Mouse (Mus musculus) adrenal gland (tissue): Measurements from ENCODE around the gene Paqr3.

Source experiments
- intact Hi-C: fragments of 180-260 bp; cut with DNase I; formaldehyde crosslinking; loops from one replicate; pipeline ENCODE4 v1.15.1; 2025
- long read RNA-seq, 2 experiments: library from polyadenylated mRNA; unstranded; transcript quantifications; one replicate each; pipeline ENCODE4 v2.0.0; 2020; ENCODE audit warnings: borderline replicate concordance in 1 of 2; ENCODE audit not compliant: insufficient replicate concordance in 1 of 2

Paqr3 gene
- long read RNA-seq, experiment 1, partial matches to known transcripts: 0 of 14 reads
- long read RNA-seq, experiment 1, other reads (novel, unspliced or antisense): 14 of 14 reads
- long read RNA-seq, experiment 2, partial matches to known transcripts: 0 of 10 reads
- long read RNA-seq, experiment 2, other reads (novel, unspliced or antisense): 10 of 10 reads

DNA sequence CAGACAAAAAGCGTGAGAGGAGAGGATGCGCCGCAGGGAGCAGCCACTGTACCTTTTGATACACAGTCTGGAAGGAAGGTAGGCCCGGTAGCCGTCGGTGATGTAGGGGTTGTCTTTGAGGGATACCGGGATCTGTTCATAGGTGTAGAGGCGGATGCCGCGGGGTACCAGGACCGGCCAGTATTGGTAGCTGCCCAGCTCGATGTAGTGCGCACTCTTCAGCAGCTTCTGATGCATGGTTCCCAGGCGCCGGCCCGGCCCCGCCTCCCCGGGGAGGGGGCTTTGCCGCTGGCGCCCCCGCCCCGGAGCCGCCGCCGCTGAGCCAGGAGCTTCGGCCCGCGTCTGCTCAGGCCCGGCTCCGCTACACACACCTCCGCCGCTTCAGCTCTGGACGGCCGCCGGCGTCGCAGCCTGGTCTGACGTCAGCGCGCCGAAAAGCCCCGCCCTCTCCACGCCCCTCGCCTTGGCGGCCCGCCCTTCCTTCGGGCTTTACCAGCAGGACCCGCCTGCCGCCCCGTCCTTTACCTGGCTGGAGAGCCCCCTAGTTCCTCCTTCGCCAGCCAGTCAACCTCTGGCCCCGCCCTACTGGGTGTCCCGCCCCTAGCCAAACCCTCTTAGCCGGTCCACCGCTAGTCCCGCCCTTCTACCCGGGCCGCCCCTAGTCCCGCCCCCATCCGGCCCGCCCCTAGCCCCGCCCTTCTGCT is at the start of gene Paqr3:
Gene Paqr3 (minus strand): TSS at position 390 of the 704 bp plus-strand sequence.
- intact Hi-C loops: no loop called here

DNA sequence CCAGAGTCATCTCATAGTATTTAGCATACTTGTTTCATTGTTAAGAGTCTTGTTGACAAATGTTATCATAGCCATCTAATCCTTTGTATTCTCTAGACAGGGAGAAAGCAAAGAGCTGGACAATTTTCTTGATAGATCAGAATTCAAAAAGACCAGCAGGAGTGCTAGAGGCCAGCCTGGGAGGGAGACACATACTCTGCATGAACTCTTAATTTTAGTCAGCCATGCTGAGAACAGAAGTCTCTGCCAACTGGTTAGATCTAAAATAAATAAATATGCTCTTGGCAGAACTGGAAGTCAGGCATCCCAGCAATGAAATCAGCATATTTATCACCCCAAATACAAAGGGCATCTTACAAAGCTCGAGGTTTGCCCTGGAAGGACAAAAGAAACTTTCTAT is 43.3 kb upstream of the Paqr3 start:
- intact Hi-C loops: no loop called here

DNA sequence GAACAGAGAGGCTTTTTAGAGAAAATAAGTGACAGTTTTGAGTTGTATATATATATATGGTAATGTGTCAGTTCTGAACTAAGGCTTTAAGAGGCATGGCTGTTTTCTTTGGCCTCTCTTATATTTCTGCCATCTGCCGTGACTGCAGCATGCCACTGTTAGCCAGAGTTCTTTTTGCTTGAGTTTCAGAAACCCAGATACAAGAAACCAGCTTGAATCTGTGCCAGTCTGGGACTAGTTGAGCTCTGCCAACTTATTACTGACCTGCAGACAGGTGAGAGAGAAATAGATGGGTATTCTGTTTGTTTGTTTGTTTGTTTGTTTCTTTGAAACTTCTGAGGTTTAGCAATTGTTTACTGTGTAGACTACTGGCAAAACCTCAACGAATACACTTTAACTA is 23.9 kb upstream of the Paqr3 start:
- intact Hi-C loops: no loop called here

DNA sequence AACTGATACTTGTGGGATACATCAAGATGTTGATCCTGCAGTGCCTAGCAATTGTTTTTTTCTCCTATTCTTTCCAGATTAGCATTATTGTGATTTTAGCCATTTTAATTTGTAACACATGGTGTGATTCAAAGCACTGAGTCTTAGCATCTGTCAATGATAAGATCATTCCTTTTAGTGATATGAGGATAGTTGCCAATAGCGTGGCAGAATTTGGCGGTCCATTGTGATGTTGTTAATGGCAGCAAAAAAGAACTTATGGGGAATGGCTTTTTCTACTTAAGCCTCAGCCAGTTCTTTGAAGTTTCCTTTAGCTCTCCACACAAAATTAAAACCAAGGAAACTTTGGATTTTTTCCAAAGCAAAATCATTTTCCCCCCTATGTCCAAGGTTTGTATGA is 18.2 kb upstream of the Paqr3 start:
- intact Hi-C loops: loop anchor here (10.0 kb wide), 2 partner anchors 1065 to 1735 kb away; no protein-coding TSS in a partner anchor

DNA sequence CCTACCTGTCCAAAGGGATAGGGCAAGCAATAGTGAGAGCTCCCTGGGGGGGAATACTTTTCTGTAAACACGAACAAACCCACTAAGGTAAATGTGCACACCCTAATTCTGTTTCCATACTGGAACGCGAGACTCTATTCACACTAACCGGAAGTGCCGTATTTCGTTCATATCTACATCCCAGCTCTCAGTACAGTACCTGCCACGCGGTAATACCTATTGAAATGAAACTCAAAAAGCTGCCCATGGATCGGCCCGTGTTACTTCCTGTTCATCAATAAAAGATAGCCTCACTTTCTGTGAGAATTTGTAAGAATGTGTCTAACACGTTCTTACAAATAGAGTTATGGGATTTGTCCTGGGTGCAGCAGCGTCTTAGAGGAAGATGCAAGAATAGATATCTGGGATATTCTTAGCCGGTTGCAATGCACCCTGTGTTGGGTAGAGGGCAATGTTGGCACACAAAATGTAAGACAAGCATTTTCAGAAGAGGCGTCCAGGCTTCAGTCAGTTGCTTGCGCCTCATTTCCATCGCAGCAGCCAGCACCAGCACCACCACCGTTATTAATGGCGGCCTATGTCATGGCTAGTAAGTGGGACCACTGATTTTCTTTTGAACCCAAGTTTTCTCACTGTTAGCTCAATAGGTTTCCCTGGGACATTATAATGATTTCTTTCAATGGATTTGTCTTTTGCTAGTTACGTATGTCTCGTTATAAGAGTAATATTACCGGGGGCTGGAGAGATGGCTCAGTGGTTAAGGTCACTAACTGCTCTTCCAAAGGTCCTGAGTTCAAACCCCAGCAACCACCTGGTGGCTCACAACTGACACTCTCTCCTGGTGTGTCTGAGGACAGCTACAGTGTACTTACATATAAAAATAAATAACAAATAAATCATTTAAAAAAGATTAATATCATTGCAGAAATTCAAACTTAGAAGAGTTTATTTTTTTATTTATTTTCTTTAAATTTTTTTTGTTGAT is 17.1 kb upstream of the Paqr3 start:
- intact Hi-C loops: loop anchor here (10.0 kb wide), 2 partner anchors 1066 to 1736 kb away; no protein-coding TSS in a partner anchor

DNA sequence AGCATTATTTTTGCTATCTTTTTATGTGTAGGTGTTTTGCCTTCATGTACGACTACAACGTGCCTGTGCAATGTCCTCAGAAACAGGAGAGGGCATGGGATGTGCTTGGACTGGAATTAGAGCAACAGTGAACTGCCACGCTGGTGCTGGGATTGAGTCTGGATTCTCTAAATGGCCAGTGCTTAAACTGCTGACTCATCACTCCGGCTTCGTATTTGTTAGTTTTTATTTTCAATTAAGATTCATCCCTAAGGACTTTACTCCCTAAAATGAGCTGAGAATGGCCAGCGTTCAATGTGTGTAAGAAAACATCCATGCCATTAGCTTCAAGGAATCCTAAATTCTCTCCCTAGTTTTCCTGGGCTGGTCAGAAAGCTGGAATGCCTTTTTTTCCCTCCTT is 15.9 kb upstream of the Paqr3 start:
- intact Hi-C loops: loop anchor here (10.0 kb wide), 2 partner anchors 1068 to 1738 kb away; no protein-coding TSS in a partner anchor

DNA sequence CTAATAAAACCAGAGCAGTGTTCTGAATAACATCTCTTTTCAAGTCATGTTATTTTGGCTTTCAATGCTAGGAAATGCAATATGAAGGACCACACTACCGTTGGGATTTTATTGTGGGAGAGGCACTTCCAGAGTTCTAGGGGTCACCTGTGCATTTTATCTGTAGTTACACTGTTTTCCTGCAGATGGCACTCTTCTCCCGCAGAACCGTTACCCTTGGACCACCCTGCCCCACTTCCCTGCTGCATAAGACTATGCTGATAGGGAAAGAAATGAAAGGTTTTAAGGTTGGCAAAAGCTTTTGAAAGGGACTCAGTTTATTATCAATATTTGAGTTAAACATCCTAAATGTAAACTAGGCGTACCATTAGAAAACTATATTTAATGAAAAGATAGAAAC is 14.6 kb upstream of the Paqr3 start:
- intact Hi-C loops: loop anchor here (10.0 kb wide), 2 partner anchors 1069 to 1739 kb away; no protein-coding TSS in a partner anchor

DNA sequence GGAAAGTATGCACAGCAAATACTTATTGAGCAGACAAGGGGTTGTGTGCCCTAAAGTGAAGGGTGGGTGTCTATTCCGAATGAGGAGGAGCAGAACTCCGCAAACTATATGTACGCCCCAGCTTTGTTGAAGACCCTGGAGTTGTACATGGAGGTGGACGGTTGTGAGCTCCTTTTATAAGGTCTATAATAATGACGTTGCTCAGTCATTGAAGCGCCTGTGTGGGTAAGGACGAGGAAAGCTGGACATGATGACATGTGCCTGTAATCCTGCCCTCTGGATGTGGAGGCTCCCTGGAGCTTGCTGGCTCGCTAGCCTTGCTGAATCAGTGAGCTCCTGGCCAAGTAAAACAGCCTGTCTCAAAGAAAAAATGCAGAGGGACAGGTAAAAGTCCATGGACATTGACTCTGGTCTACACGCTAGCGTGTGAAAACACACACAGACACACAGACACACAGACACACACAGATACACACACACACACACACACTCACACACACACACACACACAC is 14.1 kb upstream of the Paqr3 start:
- intact Hi-C loops: loop anchor here (10.0 kb wide), 2 partner anchors 1069 to 1739 kb away; no protein-coding TSS in a partner anchor

DNA sequence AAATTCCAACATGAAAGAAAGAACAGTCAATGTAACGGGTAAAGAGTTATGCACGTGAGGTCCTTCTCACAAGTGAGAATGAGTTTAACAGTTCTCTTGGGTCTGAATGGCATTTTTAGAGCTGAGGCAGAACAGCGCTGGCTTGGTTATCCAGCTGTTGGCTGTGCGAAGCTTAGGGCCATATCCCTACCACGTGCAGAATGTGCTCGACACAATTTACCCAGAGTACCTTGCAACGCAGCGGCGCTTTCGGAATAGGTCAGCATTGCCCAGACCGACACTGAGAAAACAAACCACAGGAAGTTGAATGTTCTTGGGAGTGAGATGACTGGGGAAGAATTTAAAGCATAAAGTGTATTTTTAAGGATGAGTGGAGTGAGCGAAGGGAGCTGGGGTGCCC is 13.6 kb upstream of the Paqr3 start:
- intact Hi-C loops: loop anchor here (10.0 kb wide), 2 partner anchors 1070 to 1740 kb away; no protein-coding TSS in a partner anchor

DNA sequence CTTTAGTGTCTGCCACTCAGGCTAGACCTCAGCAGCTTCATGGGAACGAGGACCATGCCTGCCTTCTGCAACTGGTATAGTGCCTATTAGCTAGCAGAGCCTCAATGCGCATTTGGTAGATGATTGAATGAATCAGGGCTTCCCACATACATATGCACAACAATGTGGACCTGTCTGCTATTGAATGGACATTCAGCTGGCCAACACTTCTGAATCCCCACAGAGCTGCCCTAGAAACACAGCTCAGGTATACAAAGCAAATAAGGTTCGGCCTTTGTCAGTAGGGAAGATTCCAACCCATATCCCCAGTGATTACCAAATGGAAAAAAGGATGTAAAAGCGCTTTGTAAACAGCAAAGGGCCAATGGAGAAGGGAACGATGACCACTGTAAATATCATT is 699 bp downstream of the Paqr3 start:
- intact Hi-C loops: no loop called here

DNA sequence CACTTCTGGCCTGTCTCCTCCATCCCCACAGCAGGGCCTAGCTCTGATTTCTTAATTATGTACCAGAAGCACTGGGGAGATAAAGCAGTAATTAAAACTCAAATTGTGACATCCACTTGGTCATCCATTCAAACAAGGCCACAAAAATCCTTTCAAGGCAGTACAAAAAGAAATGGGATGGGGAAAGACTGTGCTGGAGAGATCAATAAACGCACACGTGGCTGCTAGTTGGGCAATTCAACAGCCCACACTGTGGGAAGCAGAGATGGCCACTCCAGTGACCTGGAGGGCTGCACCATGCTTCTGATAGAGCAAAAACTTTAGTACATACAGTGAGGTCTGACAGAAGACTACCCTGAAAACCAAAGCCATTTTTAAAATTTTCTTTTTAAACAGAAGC is 1.3 kb downstream of the Paqr3 start:
- intact Hi-C loops: no loop called here

DNA sequence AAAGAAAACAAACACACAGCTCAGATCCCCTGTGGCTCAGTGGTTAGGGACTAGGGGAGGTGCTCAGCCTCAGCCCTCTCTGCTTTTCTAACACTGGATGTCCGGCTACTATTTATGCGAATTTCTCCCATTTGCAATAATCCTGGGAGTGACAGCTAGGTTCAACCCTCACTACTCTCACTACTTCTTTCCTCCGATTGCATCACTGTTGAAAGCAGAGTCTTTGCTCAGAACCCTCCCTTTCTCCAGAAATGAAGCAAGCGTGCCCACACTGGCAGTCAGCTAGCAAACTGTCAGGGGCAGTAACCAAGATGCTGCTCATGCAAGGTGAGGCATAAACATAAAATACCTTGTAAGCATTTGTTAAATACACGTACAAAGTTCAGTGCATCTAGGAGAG is 3.1 kb downstream of the Paqr3 start:
- intact Hi-C loops: no loop called here

DNA sequence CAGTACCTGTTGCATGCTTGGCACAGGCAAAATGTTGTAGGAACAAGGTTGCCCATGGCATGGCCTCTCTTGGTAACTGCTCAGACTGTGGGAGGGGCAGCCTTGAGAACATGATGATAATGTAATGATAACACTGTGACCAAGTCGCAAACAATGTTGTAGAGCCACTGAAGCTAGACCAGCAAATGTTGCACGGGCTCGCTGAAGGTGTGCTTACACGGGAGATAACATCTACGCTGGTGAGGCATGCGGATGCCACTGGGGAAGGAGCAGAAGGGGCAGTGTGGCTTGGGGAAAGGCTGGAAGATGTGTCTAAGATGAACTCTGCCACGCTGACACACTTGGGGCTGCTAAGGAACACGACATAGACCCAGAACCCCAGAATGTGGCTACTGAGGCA is 11.4 kb downstream of the Paqr3 start:
- intact Hi-C loops: no loop called here

DNA sequence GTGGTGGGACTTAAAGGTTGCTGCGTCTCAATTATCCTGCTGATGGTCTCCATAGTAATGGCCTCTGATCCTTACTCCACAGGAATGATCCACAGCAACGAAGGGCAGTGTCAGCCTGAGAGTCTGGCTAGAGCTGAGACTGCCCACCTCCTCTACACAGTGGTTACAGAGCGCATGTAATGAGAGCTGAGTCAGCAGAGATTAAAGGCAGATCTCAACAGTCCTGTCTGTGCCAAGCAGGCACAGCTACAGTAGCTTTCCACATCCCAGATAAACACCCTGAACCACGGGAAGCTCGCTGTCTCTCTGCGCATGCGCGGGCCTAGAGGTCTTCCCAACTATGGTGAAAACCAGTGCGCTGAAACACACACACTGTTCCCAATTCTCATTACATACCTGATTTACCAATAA is 13.8 kb downstream of the Paqr3 start:
- intact Hi-C loops: no loop called here

DNA sequence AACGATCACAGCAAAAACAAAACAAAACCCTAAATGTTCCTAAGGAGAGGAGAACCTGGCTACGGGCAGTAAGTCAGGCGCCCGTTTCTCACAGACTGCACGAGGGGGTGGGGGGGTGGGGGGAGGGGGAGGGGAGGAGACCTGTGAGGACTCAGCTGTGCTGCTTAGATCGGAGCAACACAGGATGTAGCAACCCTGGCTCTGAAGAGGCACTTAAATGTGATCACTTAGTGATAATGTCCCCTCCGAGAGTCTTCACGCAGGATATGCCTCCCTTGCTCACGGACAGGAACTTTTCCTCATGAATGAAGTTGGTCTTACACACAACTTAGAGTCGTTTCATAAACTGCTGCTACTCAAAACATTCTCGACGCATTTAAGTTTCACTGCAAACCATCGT is 16.1 kb downstream of the Paqr3 start:
- intact Hi-C loops: no loop called here

DNA sequence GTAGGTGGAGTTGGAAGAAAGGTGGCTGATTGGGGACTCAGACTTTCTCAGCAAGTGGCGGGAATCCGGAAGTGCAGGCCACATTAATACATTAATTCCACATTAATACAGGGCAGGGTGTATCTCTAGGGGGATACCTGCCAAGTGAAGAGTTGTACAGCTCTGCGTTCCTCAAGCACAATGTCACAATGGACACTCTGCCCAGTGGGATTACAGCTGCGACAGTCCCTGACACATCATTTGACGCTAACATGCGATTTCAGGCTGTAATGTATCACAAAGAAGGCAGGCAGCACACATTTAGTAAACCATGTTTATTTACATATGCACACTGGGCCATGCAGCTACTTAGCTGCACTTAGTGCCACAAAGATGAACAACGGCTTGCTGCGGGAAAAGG is 18.4 kb downstream of the Paqr3 start:
- intact Hi-C loops: no loop called here

DNA sequence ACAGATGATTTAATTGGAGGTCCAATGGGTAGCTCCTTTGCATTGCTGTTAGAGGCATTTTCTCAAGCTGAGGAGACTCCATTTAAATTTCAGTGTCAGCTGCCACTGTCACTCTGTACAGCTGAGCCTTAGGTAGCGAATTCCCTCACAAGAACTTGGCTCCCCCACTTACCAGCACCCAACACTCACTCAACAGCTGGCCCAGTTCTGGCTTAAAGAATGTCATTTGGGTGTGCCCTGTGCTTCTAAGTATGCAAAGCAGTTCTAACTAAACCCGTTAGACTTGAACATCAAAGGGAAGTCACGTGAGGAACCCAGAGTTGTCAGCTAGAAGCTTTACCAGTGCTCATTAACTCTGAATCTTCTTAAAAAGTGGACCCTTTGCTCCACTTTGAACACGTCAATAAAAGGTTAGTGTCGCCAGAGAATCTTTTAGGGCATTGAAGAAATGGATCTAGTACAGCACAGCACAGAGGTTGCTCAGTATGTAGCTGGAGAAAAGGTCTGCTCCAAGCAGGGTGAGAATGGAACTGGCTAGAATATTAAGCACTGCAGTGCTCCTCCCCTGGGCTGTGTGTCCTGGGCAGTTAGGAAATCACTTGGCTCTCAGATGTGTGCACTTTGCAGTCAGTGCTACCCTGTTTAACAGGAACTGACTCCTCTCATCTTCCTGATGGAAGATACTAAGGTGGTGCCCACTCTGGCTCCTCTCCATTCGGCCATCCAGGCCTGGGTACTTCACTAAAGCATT is 21.2 kb downstream of the Paqr3 start:
- intact Hi-C loops: no loop called here

DNA sequence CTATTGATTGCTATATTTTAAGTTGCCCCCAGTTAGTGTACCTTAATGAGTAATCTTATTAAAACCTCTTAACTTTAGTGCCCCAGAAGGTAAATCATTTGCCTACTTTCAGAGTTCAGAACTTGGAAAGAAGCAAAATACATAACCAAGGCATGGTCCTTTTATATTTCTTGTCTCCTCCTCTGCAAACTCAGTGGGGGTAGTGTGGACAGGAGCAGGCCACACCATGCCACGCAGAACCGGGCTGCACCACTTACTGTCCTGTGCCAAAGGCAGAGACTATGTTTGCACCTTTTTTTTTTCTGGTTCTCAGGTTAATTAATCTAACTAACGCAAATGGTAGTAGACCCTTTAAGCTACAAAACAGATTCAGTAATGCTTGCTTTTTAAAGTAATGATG is 22.0 kb downstream of the Paqr3 start:
- intact Hi-C loops: no loop called here

DNA sequence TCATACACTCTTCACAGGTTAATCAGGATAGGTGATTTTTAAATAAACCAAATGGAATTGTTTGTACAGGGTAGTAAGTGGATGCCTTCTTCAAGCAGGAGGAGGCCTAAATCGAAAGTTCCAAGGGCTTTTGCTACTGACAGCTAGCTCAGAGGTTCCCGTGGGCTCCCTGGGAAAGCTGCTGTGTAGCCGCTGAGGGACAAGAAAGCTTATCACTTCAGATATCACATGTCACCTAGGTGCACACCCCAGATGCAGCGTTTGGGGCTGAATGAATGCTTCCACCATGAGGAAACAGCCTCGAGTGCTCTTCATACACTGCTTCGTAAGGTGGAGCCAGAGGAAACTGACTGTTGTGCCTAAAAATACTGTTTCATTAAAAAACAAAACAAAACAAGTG is 23.2 kb downstream of the Paqr3 start:
- intact Hi-C loops: no loop called here

DNA sequence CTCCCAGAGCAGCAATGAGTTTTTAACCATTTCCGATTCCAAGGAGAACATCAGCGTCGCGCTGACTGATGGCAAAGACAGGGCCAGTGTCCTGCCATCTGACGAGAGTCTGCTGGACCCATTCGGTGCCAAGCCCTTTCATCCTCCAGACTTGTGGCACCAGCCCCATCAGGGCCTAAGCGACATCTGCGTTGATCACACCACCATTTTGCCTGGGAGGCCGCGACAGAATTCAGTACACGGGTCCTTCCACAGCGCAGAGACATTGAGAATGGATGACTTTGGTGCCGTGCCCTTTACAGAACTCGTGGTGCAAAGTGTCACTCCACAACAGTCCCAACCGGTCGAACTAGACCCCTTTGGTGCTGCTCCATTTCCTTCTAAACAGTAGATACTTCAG is 23.6 kb downstream of the Paqr3 start:
- intact Hi-C loops: no loop called here
